Comparison of ENCODE assay signal across 11 mouse cellular contexts in genomic region chr12:100626273-100626990, GRCm38 (mm10).
DNase-seq lines count a peak whose midpoint lies in the region; ATAC-seq and TF ChIP-seq lines count a peak whose summit lies in the region.
"Had no signal": no experiment of that assay in that cellular context is flagged by ENCODE, and none has a peak within 500 bp of the region (broad histone marks: within the 10 kb centered on the region; RNA-seq: fewer than 3 reads in every experiment).

No protein-coding gene starts in this region.

- H3K27me3 ChIP-seq in heart, embryonic 12.5 days (replicated peaks): no peaks in the 10 kb centered on the region
- no peaks in the 10 kb centered on the region for H3K27me3 ChIP-seq in CH12.LX (replicated peaks)
- H3K27me3 ChIP-seq: hindbrain, embryonic 13.5 days had no signal

- DNase-seq in heart, adult 9 months (ENCODE audit: low spot score in 2 of 2): peak; percentile 66 to 68
- DNase-seq in CH12.LX (ENCODE audit: extremely low read depth): no peak
- DNase-seq in adrenal gland, adult 18-20 months (ENCODE audit: low spot score in 2 of 2): no peak
- no peak for DNase-seq in MN1 (ENCODE audit: low spot score)
- DNase-seq in layer of hippocampus, adult 8-10 months (ENCODE audit: low spot score in 2 of 2): no peak
- DNase-seq: cerebellum, postnatal 25 days had no signal

- H3K36me3 ChIP-seq in heart, embryonic 12.5 days: no peaks in the 10 kb centered on the region
- no peaks in the 10 kb centered on the region for H3K36me3 ChIP-seq in CH12.LX (replicated peaks in 1 of 2; ENCODE audit: control insufficient read depth in 1 of 2, insufficient read depth in 1 of 2, low read length in 1 of 2)
- H3K36me3 ChIP-seq in macrophage (ENCODE audit: inconsistent target): no peaks in the 10 kb centered on the region
- H3K36me3 ChIP-seq: hindbrain, embryonic 13.5 days had no signal

- no peaks in the 10 kb centered on the region for H3K9me3 ChIP-seq in heart, embryonic 12.5 days (replicated peaks)
- H3K9me3 ChIP-seq in CH12.LX (replicated peaks; ENCODE audit: low read length): no peaks in the 10 kb centered on the region
- H3K9me3 ChIP-seq: hindbrain, embryonic 13.5 days had no signal

- no peak overlapping the region for H3K4me3 ChIP-seq in heart, embryonic 12.5 days
- H3K4me3 ChIP-seq in CH12.LX (replicated peaks in 1 of 3; ENCODE audit: low read depth in 2 of 3, low read length in 2 of 3, poor library complexity in 1 of 3) (no peak overlapping the region), macrophage (ENCODE audit: inconsistent target) (peak overlapping the region; percentile 16; the same call in 1 of the 2 replicates)
- H3K4me3 ChIP-seq: erythroblast, embryonic 14.5 days; hindbrain, embryonic 13.5 days had no signal

- no peak for TF ChIP-seq POLR2A in CH12.LX (IDR thresholded peaks at IDR 0.05; ENCODE audit: low read depth, low read length)

- TF ChIP-seq CTCF in CH12.LX (conservative IDR thresholded peaks at IDR 0.05 in 1 of 2, IDR thresholded peaks at IDR 0.05 in 1 of 2; ENCODE audit: low read depth in 2 of 2, low read length in 2 of 2): no peak

- no peak; the same call in 1 of the 2 replicates for TF ChIP-seq EP300 in CH12.LX (IDR thresholded peaks at IDR 0.05; ENCODE audit: low read length)

- no peak overlapping the region for H3K4me2 ChIP-seq in heart, embryonic 12.5 days
- peak overlapping the region; percentile 94; the same call in 1 of the 2 replicates for H3K4me2 ChIP-seq in CH12.LX (ENCODE audit: insufficient read depth, low read depth, poor library complexity, severe bottlenecking)
- H3K4me2 ChIP-seq: hindbrain, embryonic 13.5 days had no signal

- WGBS in heart, embryonic 12.5 days: 73% methylated on average over 4 of the region's 4 CpGs
- 5% methylated on average over 4 of the region's 4 CpGs for WGBS in macrophage (ENCODE audit: missing documents)

- no peak overlapping the region for H3K9ac ChIP-seq in heart, embryonic 12.5 days
- H3K9ac ChIP-seq in CH12.LX (ENCODE audit: insufficient read depth, low read depth): peak overlapping the region; percentile 44
- H3K9ac ChIP-seq: hindbrain, embryonic 13.5 days had no signal

- no peak for ATAC-seq in heart, embryonic 12.5 days (ENCODE audit: insufficient number of reproducible peaks, low FRiP score)
- ATAC-seq in granulocyte monocyte progenitor cell, adult 5-6 weeks (replicated peaks; ENCODE audit: poor library complexity, severe bottlenecking): peak; percentile 92

- dilution Hi-C loops in CH12.LX (cut with MboI; ENCODE audit: extremely low pct_ligation_motif_present, extremely low pct_unique_long_range_greater_than_20kb, low sequenced_read_pairs): no loop called here

- H3K4me1 ChIP-seq in heart, embryonic 12.5 days (replicated peaks): no peaks in the 10 kb centered on the region
- H3K4me1 ChIP-seq in CH12.LX (ENCODE audit: control insufficient read depth in 1 of 2, insufficient read depth in 2 of 2): peaks cover 7 to 43% of the 10 kb centered on the region in 2 experiments; a peak in 3 of 4 replicates
- H3K4me1 ChIP-seq: hindbrain, embryonic 13.5 days had no signal

- H3K79me2 ChIP-seq in CH12.LX (replicated peaks; ENCODE audit: control insufficient read depth, extremely low read depth, insufficient read depth, poor library complexity, severe bottlenecking): no peaks in the 10 kb centered on the region
- H3K79me2 ChIP-seq in macrophage (ENCODE audit: inconsistent target): no peaks in the 10 kb centered on the region; the same call in 1 of the 2 replicates

- no peak for TF ChIP-seq RAD21 in CH12.LX (IDR thresholded peaks at IDR 0.05; ENCODE audit: low read depth, low read length)

- H3K27ac ChIP-seq in heart, embryonic 12.5 days (ENCODE audit: poor library complexity, severe bottlenecking): no peak overlapping the region
- H3K27ac ChIP-seq in CH12.LX (ENCODE audit: insufficient read depth, low read depth) (no peak overlapping the region), macrophage (peak overlapping the region; percentile 59)
- H3K27ac ChIP-seq: hindbrain, embryonic 13.5 days had no signal

- in situ Hi-C loops in CH12.LX (cut with MboI; ENCODE audit: low pct_ligation_motif_present, low pct_unique_long_range_greater_than_20kb, low sequenced_read_pairs): no loop called here

TF ChIP-seq in CH12.LX, 34 proteins besides CTCF, POLR2A, EP300 and RAD21:
- TF ChIP-seq CHD2 (IDR thresholded peaks at IDR 0.05; ENCODE audit: low read length) (no peak), ZC3H11A (IDR thresholded peaks at IDR 0.05; ENCODE audit: low read depth, low read length) (no peak), SMC3 (IDR thresholded peaks at IDR 0.05; ENCODE audit: low read depth, low read length) (no peak), MAX (IDR thresholded peaks at IDR 0.05; ENCODE audit: low read length) (no peak), JUND (conservative IDR thresholded peaks at IDR 0.05; ENCODE audit: low read depth, low read length) (no peak), TCF12 (IDR thresholded peaks at IDR 0.05; ENCODE audit: low read depth, low read length) (no peak), ZMIZ1 (IDR thresholded peaks at IDR 0.05; ENCODE audit: low read depth, low read length) (no peak), BHLHE40 (IDR thresholded peaks at IDR 0.05; ENCODE audit: low read depth, low read length) (peak; percentile 90), ETS1 (conservative IDR thresholded peaks at IDR 0.05; ENCODE audit: low read depth, low read length) (no peak), SIN3A (IDR thresholded peaks at IDR 0.05; ENCODE audit: low read length) (0 out of 2 replicates have a peak, but pooled peaks have one; percentile 26), PAX5 (IDR thresholded peaks at IDR 0.05; ENCODE audit: low read length) (no peak), ELF1 (IDR thresholded peaks at IDR 0.05; ENCODE audit: low read depth, low read length) (no peak), NRF1 (IDR thresholded peaks at IDR 0.05; ENCODE audit: low read depth, low read length) (no peak), GABPA (IDR thresholded peaks at IDR 0.05; ENCODE audit: insufficient replicate concordance, low read depth, low read length) (no peak), MAFK (IDR thresholded peaks at IDR 0.05; ENCODE audit: insufficient replicate concordance, low read length) (no peak), MYC (IDR thresholded peaks at IDR 0.05; ENCODE audit: low read depth, low read length) (no peak), NELFE (IDR thresholded peaks at IDR 0.05; ENCODE audit: low read depth, low read length) (no peak), CHD1 (IDR thresholded peaks at IDR 0.05; ENCODE audit: low read depth, low read length) (0 out of 2 replicates have a peak, but pooled peaks have one; percentile 57)

Comparison
In these comparisons a context has a peak if more than half of its experiments do, and no peak if none do; other contexts are left out.
1. DNase-seq: peak in heart, adult 9 months (2 of 2); none in CH12.LX (single experiment), adrenal gland, adult 18-20 months (0 of 2), MN1 (single experiment) and layer of hippocampus, adult 8-10 months (0 of 2).